Mouse (Mus musculus) C2C12 (cell line): ENCODE measurements at regions not wholly inside any gene's neighbourhood (a gene's known extent, or its start where the extent isn't known, plus 50 kb on each side); places are given as distances from the start of the nearest gene placed in this dataset.

Experiments
- H3K27me3 ChIP-seq: one replicate; pipeline ENCODE4 v1.6.1; 2011; ENCODE audit not compliant: control insufficient read depth, insufficient read depth, insufficient read length
- H3K36me3 ChIP-seq: one replicate; pipeline ENCODE4 v1.6.1; 2011; ENCODE audit not compliant: control insufficient read depth, insufficient read depth
- H3K4me3 ChIP-seq: one replicate; pipeline ENCODE4 v1.5.1; 2011; ENCODE audit warnings: mild to moderate bottlenecking, control low read depth; ENCODE audit not compliant: poor library complexity, insufficient read depth, severe bottlenecking
- H3K79me2 ChIP-seq: one replicate; pipeline ENCODE4 v1.6.1; 2011; ENCODE audit not compliant: control insufficient read depth, insufficient read depth
- H3K79me3 ChIP-seq: one replicate; pipeline ENCODE4 v1.6.1; 2011; ENCODE audit warnings: low read depth, control low read depth
- H3ac ChIP-seq: one replicate; pipeline ENCODE3; 2011; ENCODE audit warnings: low read depth; ENCODE audit not compliant: control insufficient read depth, insufficient read length
- CEBPB ChIP-seq: IDR thresholded peaks from one replicate; pipeline ENCODE4 v1.6.1; 2011; ENCODE audit warnings: low read depth, mild to moderate bottlenecking, control low read depth, moderate library complexity
- CTCF ChIP-seq: IDR thresholded peaks from one replicate; pipeline ENCODE4 v1.5.1; 2011; ENCODE audit not compliant: control insufficient read depth, insufficient read depth, insufficient read length
- FOSL1 ChIP-seq: IDR thresholded peaks from one replicate; pipeline ENCODE4 v1.8.0; 2011; ENCODE audit warnings: mild to moderate bottlenecking, low read length; ENCODE audit not compliant: poor library complexity, insufficient read depth, severe bottlenecking
- MAX ChIP-seq: IDR thresholded peaks from one replicate; pipeline ENCODE4 v1.6.1; 2011; ENCODE audit warnings: mild to moderate bottlenecking, control low read depth
- MYOD1 ChIP-seq: IDR thresholded peaks from one replicate; pipeline ENCODE4 v1.6.1; 2011; ENCODE audit warnings: low read depth; ENCODE audit not compliant: control insufficient read depth, insufficient read length
- MYOG ChIP-seq: IDR thresholded peaks from one replicate; pipeline ENCODE4 v1.6.1; 2011; ENCODE audit not compliant: control insufficient read depth, insufficient read length; ENCODE audit errors: extremely low read depth
- USF1 ChIP-seq: IDR thresholded peaks from one replicate; pipeline ENCODE4 v1.6.1; 2011; ENCODE audit warnings: low read depth, mild to moderate bottlenecking, control low read depth, moderate library complexity

DNA sequence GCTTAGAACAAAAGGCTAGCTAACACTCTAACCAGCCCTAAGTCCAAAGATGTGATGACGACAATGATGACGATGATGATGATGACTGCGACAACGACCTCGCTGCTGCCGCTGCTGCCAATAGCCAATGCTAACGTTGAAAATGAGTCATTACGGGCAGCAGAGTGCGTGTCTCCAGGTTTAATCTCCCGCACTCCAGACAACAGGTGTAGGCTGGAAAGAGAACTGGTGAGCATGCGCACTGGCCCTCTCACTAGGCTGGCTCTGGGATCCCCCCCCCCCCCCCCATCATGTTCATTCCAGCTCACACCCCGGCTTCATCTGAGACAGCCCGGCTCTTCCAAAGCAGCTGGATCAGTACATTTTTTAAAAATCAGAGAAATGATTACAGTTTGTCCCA lies 138.4 kb downstream of the 9530068E07Rik start:
- Histone ChIP-seq H3K79me3 (no peaks in the 10 kb centered on the region), H3ac (no peak overlapping the region), H3K79me2 (no peaks in the 10 kb centered on the region), H3K27me3 (no peaks in the 10 kb centered on the region), H3K4me3 (no peak overlapping the region), H3K36me3 (no peaks in the 10 kb centered on the region)
- TF ChIP-seq CEBPB, result no peak
- no peak for TF ChIP-seq FOSL1
- TF ChIP-seq MYOG, result no peak
- TF ChIP-seq MAX, result no peak
- peak; percentile 51 for TF ChIP-seq MYOD1
- TF ChIP-seq CTCF, result no peak
- no peak for TF ChIP-seq USF1

DNA sequence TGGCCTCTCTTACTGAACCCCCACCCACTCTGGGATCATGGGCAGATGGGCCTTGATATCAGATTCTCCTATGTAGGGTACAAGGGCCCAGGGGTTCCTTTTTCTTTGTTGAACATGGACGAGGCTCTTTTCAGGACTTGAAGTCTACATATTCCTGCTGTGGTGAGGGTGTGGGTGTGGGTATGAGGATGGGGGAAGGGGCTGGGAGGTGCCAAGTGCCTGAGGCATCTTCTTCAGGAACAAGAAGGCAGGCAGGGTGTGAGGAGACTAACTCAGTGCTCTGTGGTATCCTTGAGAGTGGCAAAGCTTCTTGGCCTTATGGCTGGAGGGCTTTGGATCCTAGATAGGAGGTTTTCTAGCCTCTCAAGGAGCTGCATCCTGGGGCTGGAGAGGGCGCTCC lies 140.0 kb downstream of the 9530068E07Rik start:
- Histone ChIP-seq H3K27me3 (no peaks in the 10 kb centered on the region), H3K79me2 (no peaks in the 10 kb centered on the region), H3ac (no peak overlapping the region), H3K36me3 (no peaks in the 10 kb centered on the region), H3K79me3 (no peaks in the 10 kb centered on the region), H3K4me3 (no peak overlapping the region)
- TF ChIP-seq MAX (no peak), FOSL1 (no peak), MYOD1 (no peak), CTCF (no peak), USF1 (no peak), MYOG (no peak)

DNA sequence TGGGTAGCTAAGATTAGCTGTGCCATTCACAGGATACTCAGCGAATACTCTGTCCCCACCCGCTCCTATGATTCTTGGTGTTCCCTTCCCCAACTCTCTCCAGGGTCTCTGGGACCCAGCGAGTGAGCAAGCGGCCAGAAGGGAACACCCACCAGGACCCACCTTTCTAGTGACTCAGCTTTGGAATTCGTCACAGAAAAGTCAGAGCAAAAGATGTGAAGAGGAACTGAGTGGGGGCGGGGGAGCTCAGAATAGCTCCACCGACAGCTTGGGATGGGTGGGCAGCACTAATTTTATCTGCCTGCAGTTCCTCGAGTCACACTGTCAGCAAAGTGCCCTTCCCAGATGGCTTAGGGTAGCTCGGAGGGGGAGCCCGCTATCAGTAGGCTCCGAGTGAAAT lies 140.6 kb downstream of the 9530068E07Rik start:
- Histone ChIP-seq H3K79me2 (no peaks in the 10 kb centered on the region), H3K79me3 (no peaks in the 10 kb centered on the region), H3K36me3 (no peaks in the 10 kb centered on the region), H3K4me3 (no peak overlapping the region), H3ac (no peak overlapping the region), H3K27me3 (no peaks in the 10 kb centered on the region)
- TF ChIP-seq MYOG, result no peak
- TF ChIP-seq FOSL1, result no peak
- TF ChIP-seq USF1, result no peak
- TF ChIP-seq MAX, result no peak
- no peak for TF ChIP-seq CTCF
- no peak for TF ChIP-seq MYOD1
- no peak for TF ChIP-seq CEBPB

DNA sequence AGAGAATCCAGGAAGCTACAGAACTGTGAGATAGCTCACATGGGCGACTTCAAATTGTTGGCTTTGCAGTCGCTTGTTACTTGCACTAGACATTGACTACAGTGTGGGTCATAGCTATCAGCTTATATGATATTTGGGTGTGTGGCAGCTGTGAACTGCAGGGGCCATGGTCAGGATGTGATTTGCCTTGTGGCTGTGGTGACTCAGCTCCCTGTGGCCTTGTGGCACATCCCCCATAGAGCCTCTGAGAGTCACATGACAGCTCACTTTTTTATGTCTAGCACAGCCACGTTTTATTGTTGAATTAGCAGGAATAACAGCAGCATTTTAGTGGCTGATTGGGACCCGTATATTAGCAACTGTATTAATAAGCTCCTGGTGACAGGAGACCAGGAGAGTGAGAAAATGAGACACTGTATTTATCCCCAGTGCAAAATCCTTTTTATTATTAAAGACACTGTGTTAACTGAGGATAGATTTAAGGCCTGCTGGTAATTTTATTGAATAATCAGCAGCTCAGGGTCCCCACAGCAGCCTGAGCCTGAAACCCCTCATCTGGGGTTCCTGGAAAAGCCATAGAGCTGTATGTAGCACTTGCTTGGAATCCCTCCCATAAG lies 141.7 kb downstream of the 9530068E07Rik start:
- TF ChIP-seq CTCF (no peak), MYOD1 (peak; percentile 89), MYOG (no peak), USF1 (peak; percentile 94), MAX (peak; percentile 70), FOSL1 (peak; percentile 83)

DNA sequence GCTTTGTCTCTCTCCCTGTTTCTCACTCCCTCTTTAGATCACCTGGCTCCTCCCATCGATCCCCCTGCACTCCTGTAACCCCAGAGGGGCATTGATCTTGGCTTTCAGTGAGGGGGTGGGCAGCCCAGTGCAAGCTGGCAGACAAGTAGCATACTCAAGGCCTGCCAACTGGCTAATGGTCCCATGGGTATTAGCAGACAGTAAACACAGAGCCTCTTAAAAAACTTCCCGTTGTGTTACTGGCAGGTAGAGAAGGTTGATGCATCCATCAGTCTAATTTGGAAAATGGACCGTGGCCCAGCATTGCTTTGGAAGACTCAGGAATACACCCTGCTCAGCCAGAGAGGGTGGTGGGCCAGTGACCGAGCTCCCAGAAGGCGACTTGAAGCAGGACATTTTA lies 145.0 kb downstream of the 9530068E07Rik start:
- Histone ChIP-seq H3K36me3 (no peaks in the 10 kb centered on the region), H3K79me3 (no peaks in the 10 kb centered on the region)
- no peak for TF ChIP-seq CTCF
- no peak for TF ChIP-seq USF1
- no peak for TF ChIP-seq CEBPB
- TF ChIP-seq FOSL1, result no peak
- no peak for TF ChIP-seq MYOG
- no peak for TF ChIP-seq MAX
- TF ChIP-seq MYOD1, result no peak

More for the DNA sequence above, 141.7 kb downstream of the 9530068E07Rik start:
- Histone ChIP-seq H3K27me3 (no peaks in the 10 kb centered on the region), H3K36me3 (no peaks in the 10 kb centered on the region), H3K79me2 (no peaks in the 10 kb centered on the region), H3K79me3 (no peaks in the 10 kb centered on the region), H3ac (no peak overlapping the region), H3K4me3 (no peak overlapping the region)

GRCm38 (mm10) chr11:52551451-52551850 lies 155.2 kb downstream of the 9530068E07Rik start:
- peaks cover 17% of the 10 kb centered on the region for H3K27me3 ChIP-seq
- no peaks in the 10 kb centered on the region for H3K79me3 ChIP-seq
- no peak overlapping the region for H3K4me3 ChIP-seq
- H3K36me3 ChIP-seq, result no peaks in the 10 kb centered on the region
- no peak overlapping the region for H3ac ChIP-seq
- TF ChIP-seq FOSL1, result peak; percentile 65
- no peak for TF ChIP-seq CTCF
- TF ChIP-seq MYOD1, result peak; percentile 68
- H3K79me2 ChIP-seq, result no peaks in the 10 kb centered on the region

More for the DNA sequence above, 145.0 kb downstream of the 9530068E07Rik start:
- no peaks in the 10 kb centered on the region for H3K27me3 ChIP-seq
- H3ac ChIP-seq, result no peak overlapping the region
- H3K4me3 ChIP-seq, result no peak overlapping the region
- no peaks in the 10 kb centered on the region for H3K79me2 ChIP-seq
